Mouse (Mus musculus) C2C12 (cell line): ENCODE measurements at regions not wholly inside any gene's neighbourhood (a gene's known extent, or its start where the extent isn't known, plus 50 kb on each side); places are given as distances from the start of the nearest gene placed in this dataset.

Experiments
- CEBPB ChIP-seq: IDR thresholded peaks from one replicate; pipeline ENCODE4 v1.6.1; 2011; ENCODE audit warnings: low read depth, mild to moderate bottlenecking, control low read depth, moderate library complexity
- CTCF ChIP-seq: IDR thresholded peaks from one replicate; pipeline ENCODE4 v1.5.1; 2011; ENCODE audit not compliant: control insufficient read depth, insufficient read depth, insufficient read length
- FOSL1 ChIP-seq: IDR thresholded peaks from one replicate; pipeline ENCODE4 v1.8.0; 2011; ENCODE audit warnings: mild to moderate bottlenecking, low read length; ENCODE audit not compliant: poor library complexity, insufficient read depth, severe bottlenecking
- MAX ChIP-seq: IDR thresholded peaks from one replicate; pipeline ENCODE4 v1.6.1; 2011; ENCODE audit warnings: mild to moderate bottlenecking, control low read depth
- MYOD1 ChIP-seq: IDR thresholded peaks from one replicate; pipeline ENCODE4 v1.6.1; 2011; ENCODE audit warnings: low read depth; ENCODE audit not compliant: control insufficient read depth, insufficient read length
- MYOG ChIP-seq: IDR thresholded peaks from one replicate; pipeline ENCODE4 v1.6.1; 2011; ENCODE audit not compliant: control insufficient read depth, insufficient read length; ENCODE audit errors: extremely low read depth
- USF1 ChIP-seq: IDR thresholded peaks from one replicate; pipeline ENCODE4 v1.6.1; 2011; ENCODE audit warnings: low read depth, mild to moderate bottlenecking, control low read depth, moderate library complexity

- no peak for TF ChIP-seq CTCF
- no peak for TF ChIP-seq MYOG
- TF ChIP-seq USF1, result no peak
- TF ChIP-seq MAX, result no peak
- TF ChIP-seq MYOD1, result no peak
- peak; percentile 41 for TF ChIP-seq CEBPB
- TF ChIP-seq FOSL1, result no peak
Measured at GRCm38 (mm10) chr5:76419841-76420240, 56.3 kb upstream of the Nmu start.
